ENCODE assay signal across 15 mouse cellular contexts in genomic region chr10:12809702-12810101, GRCm38 (mm10). TPM values are rescaled to one million over a fixed set of nuclear protein-coding genes. Genes with fewer than 3 reads are reported as not detected.
DNase-seq lines count a peak whose midpoint lies in the region; ATAC-seq and TF ChIP-seq lines count a peak whose summit lies in the region.
"Had no signal": no experiment of that assay in that cellular context is flagged by ENCODE, and none has a peak within 500 bp of the region (broad histone marks: within the 10 kb centered on the region; RNA-seq: fewer than 3 reads in every experiment).

No protein-coding gene starts in this region.

- H3K4me1 ChIP-seq in heart, embryonic 15.5 days (replicated peaks), result peaks cover 59% of the 10 kb centered on the region
- peaks cover 3% of the 10 kb centered on the region; the same call in 1 of the 2 replicates for H3K4me1 ChIP-seq in lung, postnatal 0 days (ENCODE audit: insufficient read depth, low read depth, low read length)
- H3K4me1 ChIP-seq in embryonic facial prominence, embryonic 11.5 days (ENCODE audit: control insufficient read depth, insufficient read depth, low read length), result peaks cover 2% of the 10 kb centered on the region; the same call in 1 of the 2 replicates
- peaks cover 13% of the 10 kb centered on the region; the same call in 1 of the 2 replicates for H3K4me1 ChIP-seq in stomach, embryonic 16.5 days (ENCODE audit: control insufficient read depth, insufficient read depth, low read length)
- H3K4me1 ChIP-seq: midbrain, embryonic 12.5 days had no signal

- no peaks in the 10 kb centered on the region for H3K27me3 ChIP-seq in heart, embryonic 15.5 days
- H3K27me3 ChIP-seq in lung, postnatal 0 days (replicated peaks; ENCODE audit: insufficient read depth, low read length), result no peaks in the 10 kb centered on the region
- H3K27me3 ChIP-seq in embryonic facial prominence, embryonic 11.5 days (ENCODE audit: control insufficient read depth, insufficient read depth, low read length), result no peaks in the 10 kb centered on the region
- no peaks in the 10 kb centered on the region for H3K27me3 ChIP-seq in stomach, embryonic 16.5 days (ENCODE audit: control insufficient read depth, insufficient read depth, low read length)
- H3K27me3 ChIP-seq: embryonic facial prominence, embryonic 15.5 days; limb, embryonic 15.5 days; midbrain, embryonic 12.5 days had no signal

- WGBS in heart, embryonic 15.5 days, result 47% methylated on average over 3 of the region's 3 CpGs
- 37% methylated on average over 3 of the region's 3 CpGs for WGBS in lung, postnatal 0 days
- WGBS in embryonic facial prominence, embryonic 11.5 days, result 32% methylated on average over 3 of the region's 3 CpGs
- 40% methylated on average over 3 of the region's 3 CpGs for WGBS in stomach, embryonic 16.5 days

- ATAC-seq in heart, embryonic 15.5 days (replicated peaks; ENCODE audit: insufficient number of reproducible peaks, insufficient read depth, low FRiP score, low read depth), result no peak
- ATAC-seq in lung, postnatal 0 days, result no peak
- ATAC-seq in embryonic facial prominence, embryonic 11.5 days (replicated peaks; ENCODE audit: insufficient number of reproducible peaks, low FRiP score, low TSS enrichment, low read depth), result no peak
- peak; percentile 37; the same call in 1 of the 2 replicates for ATAC-seq in stomach, embryonic 16.5 days (ENCODE audit: insufficient read depth, low FRiP score)
- ATAC-seq in inflammation-experienced regulatory T-cells, adult 6 months, result no peak

- TF ChIP-seq EP300 in lung, postnatal 0 days (IDR thresholded peaks at IDR 0.05), result no peak

- no peaks in the 10 kb centered on the region for H3K36me3 ChIP-seq in heart, embryonic 15.5 days
- H3K36me3 ChIP-seq in lung, postnatal 0 days (ENCODE audit: insufficient read depth, low read length), result no peaks in the 10 kb centered on the region
- H3K36me3 ChIP-seq in embryonic facial prominence, embryonic 11.5 days (replicated peaks; ENCODE audit: control insufficient read depth, insufficient read depth, low read depth, low read length), result no peaks in the 10 kb centered on the region
- no peaks in the 10 kb centered on the region for H3K36me3 ChIP-seq in stomach, embryonic 16.5 days (ENCODE audit: control insufficient read depth, insufficient read depth, low read length)
- H3K36me3 ChIP-seq: embryonic facial prominence, embryonic 15.5 days; limb, embryonic 15.5 days; midbrain, embryonic 12.5 days had no signal

- H3K27ac ChIP-seq in heart, embryonic 15.5 days, result 0 out of 2 replicates have a peak overlapping the region, but pooled peaks have one; percentile 10
- no peak overlapping the region for H3K27ac ChIP-seq in lung, postnatal 0 days (ENCODE audit: low read length)
- no peak overlapping the region for H3K27ac ChIP-seq in embryonic facial prominence, embryonic 11.5 days (replicated peaks; ENCODE audit: low read depth, low read length)
- H3K27ac ChIP-seq in stomach, embryonic 16.5 days (ENCODE audit: low read length), result no peak overlapping the region
- H3K27ac ChIP-seq: limb, embryonic 15.5 days; midbrain, embryonic 12.5 days had no signal

- no peak overlapping the region for H3K4me2 ChIP-seq in heart, embryonic 15.5 days
- no peak overlapping the region for H3K4me2 ChIP-seq in lung, postnatal 0 days (replicated peaks; ENCODE audit: low read depth, low read length)
- H3K4me2 ChIP-seq in embryonic facial prominence, embryonic 11.5 days (ENCODE audit: low read depth, low read length), result no peak overlapping the region
- H3K4me2 ChIP-seq in stomach, embryonic 16.5 days (ENCODE audit: low read depth, low read length), result no peak overlapping the region
- H3K4me2 ChIP-seq: embryonic facial prominence, embryonic 15.5 days; limb, embryonic 15.5 days; midbrain, embryonic 12.5 days had no signal

- no peak overlapping the region for H3K4me3 ChIP-seq in heart, embryonic 15.5 days
- H3K4me3 ChIP-seq in lung, postnatal 0 days (ENCODE audit: low read depth, low read length), result no peak overlapping the region
- no peak overlapping the region for H3K4me3 ChIP-seq in embryonic facial prominence, embryonic 11.5 days (ENCODE audit: low read depth, low read length)
- H3K4me3 ChIP-seq in stomach, embryonic 16.5 days (replicated peaks; ENCODE audit: low read length), result no peak overlapping the region
- H3K4me3 ChIP-seq: embryonic facial prominence, embryonic 15.5 days; limb, embryonic 15.5 days; midbrain, embryonic 12.5 days had no signal

- intact Hi-C loops in heart, postnatal 10 days (cut with DNase I), result loop anchor here (5.0 kb wide), 1 partner anchor 113 kb away; no protein-coding TSS in a partner anchor

- H3K9me3 ChIP-seq in heart, embryonic 15.5 days (replicated peaks), result no peaks in the 10 kb centered on the region
- no peaks in the 10 kb centered on the region for H3K9me3 ChIP-seq in lung, postnatal 0 days (ENCODE audit: low read length)
- H3K9me3 ChIP-seq in embryonic facial prominence, embryonic 11.5 days (replicated peaks; ENCODE audit: control insufficient read depth, low read length), result no peaks in the 10 kb centered on the region
- no peaks in the 10 kb centered on the region for H3K9me3 ChIP-seq in stomach, embryonic 16.5 days (replicated peaks; ENCODE audit: control insufficient read depth, low read length)
- H3K9me3 ChIP-seq: embryonic facial prominence, embryonic 15.5 days; limb, embryonic 15.5 days; midbrain, embryonic 12.5 days had no signal

- DNase-seq in heart, postnatal 10 days, result no peak
- peak; percentile 52 for DNase-seq in lung, postnatal 0 days (ENCODE audit: low spot score)
- no peak for DNase-seq in lung, postnatal 36 days
- peak; percentile 43 for DNase-seq in embryonic facial prominence, embryonic 11.5 days (ENCODE audit: low spot score)
- no peak for DNase-seq in spleen, adult 18-20 months
- DNase-seq: adrenal gland, adult 8-10 months; cerebellum, adult 11 months; layer of hippocampus, adult 9-11 months; right cerebral cortex, postnatal 4 days had no signal

- H3K9ac ChIP-seq in heart, embryonic 15.5 days, result no peak overlapping the region
- no peak overlapping the region for H3K9ac ChIP-seq in lung, postnatal 0 days (replicated peaks; ENCODE audit: low read depth)
- H3K9ac ChIP-seq in embryonic facial prominence, embryonic 11.5 days (replicated peaks; ENCODE audit: low read length), result no peak overlapping the region
- no peak overlapping the region for H3K9ac ChIP-seq in stomach, embryonic 16.5 days (ENCODE audit: low read length)
- H3K9ac ChIP-seq: embryonic facial prominence, embryonic 15.5 days; limb, embryonic 15.5 days; midbrain, embryonic 12.5 days had no signal

- TF ChIP-seq CTCF in lung, postnatal 0 days (IDR thresholded peaks at IDR 0.05), result no peak

RNA-seq across cellular contexts. Expression of gene Utrn, which starts 59.5 kb away (rescaled TPM):
- polyA plus RNA-seq in heart, embryonic 15.5 days (2015; fragmentation: Nextera tagmentation; extraction: Ambion mirVana), result 58.8 and 67.5 TPM in 2 replicates
- total RNA-seq in heart, postnatal 10 days (2021), result 10 to 100 TPM; 77.6 to 80.3 TPM
- 88.4 and 107 TPM in 2 replicates for polyA plus RNA-seq in lung, postnatal 0 days (2015; fragmentation: Nextera tagmentation; extraction: Ambion mirVana)
- 47.4 and 51.9 TPM in 2 replicates for polyA plus RNA-seq in embryonic facial prominence, embryonic 11.5 days (2014; fragmentation: Nextera tagmentation; extraction: Ambion mirVana)
- polyA plus RNA-seq in stomach, embryonic 16.5 days (2015; fragmentation: Nextera tagmentation; extraction: Ambion mirVana), result 68.4 and 72.0 TPM in 2 replicates
- polyA plus RNA-seq in inflammation-experienced regulatory T-cells, adult 6 months (2017; shearing (Covaris generic)), result 100 to 1,000 TPM; 143 to 631 (median 388) TPM

Comparison
In these comparisons a context has a peak if more than half of its experiments do, and no peak if none do; other contexts are left out.
1. DNase-seq: peak in lung, postnatal 0 days (single experiment) and embryonic facial prominence, embryonic 11.5 days (single experiment); none in heart, postnatal 10 days (0 of 2), lung, postnatal 36 days (single experiment) and spleen, adult 18-20 months (0 of 2).